Mouse (Mus musculus): ENCODE measurements around the gene Sdk2.

Sdk2 gene

GRCm38 (mm10) chr11:113789101-113789500, 277.7 kb downstream of the Sdk2 start:
- DNase-seq (ENCODE audit: low read depth, low spot score), result no peak

GRCm38 (mm10) chr11:113788183-113788789, 278.6 kb downstream of the Sdk2 start:
- peak; percentile 58 for DNase-seq (ENCODE audit: low read depth, low spot score)

GRCm38 (mm10) chr11:113787432-113788182, 279.2 kb downstream of the Sdk2 start:
- no peak for DNase-seq (ENCODE audit: low read depth, low spot score)

- no peak for DNase-seq (ENCODE audit: low read depth, low spot score)
Measured at GRCm38 (mm10) chr11:113787009-113787408, 279.8 kb downstream of the Sdk2 start.

GRCm38 (mm10) chr11:113786395-113786794, 280.5 kb downstream of the Sdk2 start:
- DNase-seq (ENCODE audit: low read depth, low spot score), result no peak

- DNase-seq (ENCODE audit: low read depth, low spot score), result peak; percentile 82
Measured at GRCm38 (mm10) chr11:113785406-113786171, 281.3 kb downstream of the Sdk2 start.

- no peak for DNase-seq (ENCODE audit: low read depth, low spot score)
Measured at GRCm38 (mm10) chr11:113784656-113785396, 282.0 kb downstream of the Sdk2 start.

- peak; percentile 30 for DNase-seq (ENCODE audit: low read depth, low spot score)
Measured at GRCm38 (mm10) chr11:113782496-113782895, 284.4 kb downstream of the Sdk2 start.

- peak; percentile 42 for DNase-seq (ENCODE audit: low read depth, low spot score)
Measured at GRCm38 (mm10) chr11:113782006-113782405, 284.8 kb downstream of the Sdk2 start.

- no peak for DNase-seq (ENCODE audit: low read depth, low spot score)
Measured at GRCm38 (mm10) chr11:113779680-113780041, 287.2 kb downstream of the Sdk2 start.

- DNase-seq (ENCODE audit: low read depth, low spot score), result no peak
Measured at GRCm38 (mm10) chr11:113778733-113779679, 287.8 kb downstream of the Sdk2 start.

- DNase-seq (ENCODE audit: low read depth, low spot score), result no peak
Measured at GRCm38 (mm10) chr11:113777878-113778464, 288.9 kb downstream of the Sdk2 start.

GRCm38 (mm10) chr11:113776851-113777511, 289.9 kb downstream of the Sdk2 start:
- DNase-seq (ENCODE audit: low read depth, low spot score), result peak; percentile 18

- peak; percentile 39 for DNase-seq (ENCODE audit: low read depth, low spot score)
Measured at GRCm38 (mm10) chr11:113774773-113775172, 292.1 kb downstream of the Sdk2 start.

GRCm38 (mm10) chr11:113773191-113773590, 293.7 kb downstream of the Sdk2 start:
- DNase-seq (ENCODE audit: low read depth, low spot score), result no peak

- no peak for DNase-seq (ENCODE audit: low read depth, low spot score)
Measured at GRCm38 (mm10) chr11:113771187-113771586, 295.7 kb downstream of the Sdk2 start.

GRCm38 (mm10) chr11:113768356-113768755, 298.5 kb downstream of the Sdk2 start:
- DNase-seq (ENCODE audit: low read depth, low spot score), result peak; percentile 24

GRCm38 (mm10) chr11:113767285-113767684, 299.6 kb downstream of the Sdk2 start:
- DNase-seq (ENCODE audit: low read depth, low spot score), result no peak

- no peak for DNase-seq (ENCODE audit: low read depth, low spot score)
Measured at GRCm38 (mm10) chr11:113766284-113766985, 300.4 kb downstream of the Sdk2 start.

Measured in brain, adult 2 months (tissue).